Comparison of ENCODE assay signal across 14 mouse cellular contexts in the genomic region with DNA sequence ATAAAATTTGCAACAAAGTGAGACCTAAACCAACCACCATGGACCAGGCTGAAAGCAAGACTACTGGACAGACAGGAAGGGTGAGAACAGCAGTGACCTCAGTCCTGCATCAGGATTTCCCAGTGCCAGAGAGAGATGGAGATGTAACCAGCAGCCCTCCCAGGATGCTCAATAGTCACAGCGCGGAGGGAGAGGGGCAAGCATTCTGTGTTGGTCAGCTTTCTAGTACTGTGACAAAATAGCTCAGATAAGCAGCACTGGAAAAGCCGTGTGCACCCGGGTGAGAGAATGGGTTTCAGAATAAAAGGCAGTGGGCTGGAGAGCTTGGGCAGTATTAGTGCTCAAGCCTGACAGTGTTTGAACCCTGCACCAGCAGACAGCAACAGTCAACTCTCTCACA. TPM values are rescaled to one million over a fixed set of nuclear protein-coding genes. Genes with fewer than 3 reads are reported as not detected.
DNase-seq lines count a peak whose midpoint lies in the region; ATAC-seq and TF ChIP-seq lines count a peak whose summit lies in the region.
"Had no signal": no experiment of that assay in that cellular context is flagged by ENCODE, and none has a peak within 500 bp of the region (broad histone marks: within the 10 kb centered on the region; RNA-seq: fewer than 3 reads in every experiment).

No protein-coding gene starts in this region.

- TF ChIP-seq CTCF in gastrocnemius, adult 2 months (IDR thresholded peaks at IDR 0.05), result no peak
- no peak for TF ChIP-seq CTCF in hindbrain, postnatal 0 days (IDR thresholded peaks at IDR 0.05; ENCODE audit: low read depth)
- TF ChIP-seq CTCF in lung, postnatal 0 days (IDR thresholded peaks at IDR 0.05), result no peak

- no peak for DNase-seq in gastrocnemius, adult 2 months
- no peak for DNase-seq in gastrocnemius, adult 8-10 months (ENCODE audit: low spot score in 2 of 2)
- DNase-seq in hindbrain, postnatal 0 days (ENCODE audit: low spot score), result no peak
- DNase-seq in hindbrain, embryonic 11.5 days (ENCODE audit: low spot score), result no peak
- DNase-seq in lung, postnatal 0 days (ENCODE audit: low spot score), result no peak
- DNase-seq in lung, postnatal 14 days, result no peak
- DNase-seq in retina, postnatal 1 day, result no peak
- DNase-seq: adrenal gland, adult 2 months; adrenal gland, postnatal 25 days; gastrocnemius, postnatal 14 days had no signal

- H3K9me3 ChIP-seq in hindbrain, postnatal 0 days (ENCODE audit: low read length), result no peaks in the 10 kb centered on the region
- no peaks in the 10 kb centered on the region for H3K9me3 ChIP-seq in hindbrain, embryonic 11.5 days (ENCODE audit: control insufficient read depth, low read length)
- H3K9me3 ChIP-seq in lung, postnatal 0 days (ENCODE audit: low read length), result no peaks in the 10 kb centered on the region
- H3K9me3 ChIP-seq: embryonic facial prominence, embryonic 12.5 days; forebrain, embryonic 15.5 days; heart, embryonic 10.5 days; hindbrain, embryonic 15.5 days had no signal

- no peak for ATAC-seq in hindbrain, postnatal 0 days
- ATAC-seq in hindbrain, embryonic 11.5 days (ENCODE audit: low FRiP score), result no peak
- no peak for ATAC-seq in lung, postnatal 0 days
- ATAC-seq: forebrain, embryonic 15.5 days had no signal

- peak overlapping the region; percentile 84 for H3K27ac ChIP-seq in gastrocnemius, adult 2 months
- H3K27ac ChIP-seq in hindbrain, postnatal 0 days, result peak overlapping the region; percentile 52; the same call in 1 of the 2 replicates
- no peak overlapping the region for H3K27ac ChIP-seq in hindbrain, embryonic 11.5 days (ENCODE audit: low read depth, low read length)
- H3K27ac ChIP-seq in lung, postnatal 0 days (ENCODE audit: low read length), result peak overlapping the region; percentile 73; the same call in 1 of the 2 replicates
- H3K27ac ChIP-seq: embryonic facial prominence, embryonic 12.5 days; forebrain, embryonic 15.5 days; heart, embryonic 10.5 days; hindbrain, embryonic 15.5 days had no signal

- peaks cover 4% of the 10 kb centered on the region; the same call in 1 of the 2 replicates for H3K4me1 ChIP-seq in hindbrain, postnatal 0 days (ENCODE audit: insufficient read depth, low read length)
- no peaks in the 10 kb centered on the region; the same call in 1 of the 2 replicates for H3K4me1 ChIP-seq in hindbrain, embryonic 11.5 days (replicated peaks; ENCODE audit: control insufficient read depth, insufficient read depth, low read length)
- H3K4me1 ChIP-seq in lung, postnatal 0 days (ENCODE audit: insufficient read depth, low read depth, low read length), result no peaks in the 10 kb centered on the region
- H3K4me1 ChIP-seq: embryonic facial prominence, embryonic 12.5 days had no signal

- H3K27me3 ChIP-seq in hindbrain, postnatal 0 days (ENCODE audit: insufficient read depth, low read length), result no peaks in the 10 kb centered on the region
- no peaks in the 10 kb centered on the region for H3K27me3 ChIP-seq in hindbrain, embryonic 11.5 days (ENCODE audit: control insufficient read depth, insufficient read depth, low read length)
- no peaks in the 10 kb centered on the region for H3K27me3 ChIP-seq in lung, postnatal 0 days (replicated peaks; ENCODE audit: insufficient read depth, low read length)
- H3K27me3 ChIP-seq: embryonic facial prominence, embryonic 12.5 days; forebrain, embryonic 15.5 days; hindbrain, embryonic 15.5 days had no signal

- H3K9ac ChIP-seq in hindbrain, postnatal 0 days (replicated peaks; ENCODE audit: low read length), result no peak overlapping the region
- no peak overlapping the region for H3K9ac ChIP-seq in hindbrain, embryonic 11.5 days (ENCODE audit: low read depth, low read length)
- H3K9ac ChIP-seq in lung, postnatal 0 days (replicated peaks; ENCODE audit: low read depth), result no peak overlapping the region
- H3K9ac ChIP-seq: embryonic facial prominence, embryonic 12.5 days; forebrain, embryonic 15.5 days; hindbrain, embryonic 15.5 days had no signal

- intact Hi-C loops in gastrocnemius, adult 2 months (cut with DNase I), result loop anchor here (2.0 to 5.0 kb wide), 2 partner anchors 73 to 90 kb away; a partner anchor contains a TSS

- peaks cover 23% of the 10 kb centered on the region; the same call in 1 of the 2 replicates for H3K36me3 ChIP-seq in hindbrain, postnatal 0 days (ENCODE audit: insufficient read depth, low read length)
- no peaks in the 10 kb centered on the region for H3K36me3 ChIP-seq in hindbrain, embryonic 11.5 days (ENCODE audit: control insufficient read depth, insufficient read depth, low read length)
- H3K36me3 ChIP-seq in lung, postnatal 0 days (ENCODE audit: insufficient read depth, low read length), result peaks cover 5% of the 10 kb centered on the region; the same call in 1 of the 2 replicates

- no peak overlapping the region for H3K4me2 ChIP-seq in hindbrain, postnatal 0 days (ENCODE audit: low read depth, low read length)
- H3K4me2 ChIP-seq in hindbrain, embryonic 11.5 days (replicated peaks; ENCODE audit: low read depth, low read length), result no peak overlapping the region
- H3K4me2 ChIP-seq in lung, postnatal 0 days (replicated peaks; ENCODE audit: low read depth, low read length), result no peak overlapping the region
- H3K4me2 ChIP-seq: embryonic facial prominence, embryonic 12.5 days; forebrain, embryonic 15.5 days; hindbrain, embryonic 15.5 days had no signal

- TF ChIP-seq EP300 in lung, postnatal 0 days (IDR thresholded peaks at IDR 0.05), result no peak

- H3K4me3 ChIP-seq in gastrocnemius, adult 2 months, result no peak overlapping the region
- H3K4me3 ChIP-seq in hindbrain, postnatal 0 days (ENCODE audit: low read length), result no peak overlapping the region
- no peak overlapping the region for H3K4me3 ChIP-seq in hindbrain, embryonic 11.5 days (ENCODE audit: low read depth, low read length)
- no peak overlapping the region for H3K4me3 ChIP-seq in lung, postnatal 0 days (ENCODE audit: low read depth, low read length)
- H3K4me3 ChIP-seq: embryonic facial prominence, embryonic 12.5 days; forebrain, embryonic 15.5 days; heart, embryonic 10.5 days; hindbrain, embryonic 15.5 days had no signal

- WGBS in hindbrain, postnatal 0 days, result 94% methylated on average over 4 of the region's 4 CpGs
- 97% methylated on average over 4 of the region's 4 CpGs for WGBS in hindbrain, embryonic 11.5 days
- 100% methylated on average over 4 of the region's 4 CpGs for WGBS in lung, postnatal 0 days

RNA-seq across cellular contexts. Expression of a gene that starts 7.8 kb away (rescaled TPM):
- total RNA-seq in gastrocnemius, adult 2 months (2021), result 1 to 10 TPM; 5.4 to 8.4 TPM
- total RNA-seq in gastrocnemius, adult 8-10 months (2022), result 1 to 10 TPM; 4.4 to 7.3 (median 5.9) TPM
- total RNA-seq in hindbrain, postnatal 0 days (2014; rRNA removed), result 43.5 and 56.2 TPM in 2 replicates
- 31.8 and 35.9 TPM in 2 replicates for polyA plus RNA-seq in hindbrain, postnatal 0 days (2015; fragmentation: Nextera tagmentation; extraction: Ambion mirVana)
- polyA plus RNA-seq in hindbrain, embryonic 11.5 days (2014; fragmentation: Nextera tagmentation; extraction: Ambion mirVana), result 34.6 and 41.8 TPM in 2 replicates
- 26.8 and 27.2 TPM in 2 replicates for polyA plus RNA-seq in lung, postnatal 0 days (2015; fragmentation: Nextera tagmentation; extraction: Ambion mirVana)

RNA-seq across cellular contexts. Expression of a gene that starts 22.3 kb away (rescaled TPM):
- total RNA-seq in gastrocnemius, adult 2 months (2021), result 1 to 10 TPM in 1 of 2 experiments, under 1 TPM in 1; 0.92 to 1.8 TPM
- under 1 TPM; 0.48 to 0.99 (median 0.88) TPM for total RNA-seq in gastrocnemius, adult 8-10 months (2022)
- 0.68 and 1.9 TPM in 2 replicates for total RNA-seq in hindbrain, postnatal 0 days (2014; rRNA removed)
- polyA plus RNA-seq in hindbrain, postnatal 0 days (2015; fragmentation: Nextera tagmentation; extraction: Ambion mirVana), result 0.87 and 1.0 TPM in 2 replicates
- 1.2 and 1.8 TPM in 2 replicates for polyA plus RNA-seq in hindbrain, embryonic 11.5 days (2014; fragmentation: Nextera tagmentation; extraction: Ambion mirVana)
- 19.1 and 21.1 TPM in 2 replicates for polyA plus RNA-seq in lung, postnatal 0 days (2015; fragmentation: Nextera tagmentation; extraction: Ambion mirVana)
